Mouse (Mus musculus) lung, embryonic 14.5 days (tissue): Measurements from ENCODE around the gene Gm20388. TPM values are rescaled to one million over a fixed set of nuclear protein-coding genes. Genes with fewer than 3 reads are reported as not detected.
A peak's percentile ranks its signal among the peaks of the same experiment; 100 is the strongest.

Experiments
- ATAC-seq: fragments of 200-750 bp; cut with Nextera tagmentation; 2 replicates; pipeline ENCODE4 v1.8.0; 2017; ENCODE audit warnings: mild to moderate bottlenecking, moderate TSS enrichment, moderate library complexity; ENCODE audit not compliant: insufficient read depth
- DNase-seq: peaks from one replicate; pipeline ENCODE4 v3.0.0-alpha.2; 2015
- H3K27ac ChIP-seq: fragments of 300-500 bp; sonication (generic); 2 replicates; pipeline ENCODE4 v1.5.1; 2014; ENCODE audit warnings: low read depth, mild to moderate bottlenecking, moderate library complexity
- H3K27me3 ChIP-seq: fragments of 300-500 bp; sonication (generic); 2 replicates; pipeline ENCODE4 v1.6.1; 2014; ENCODE audit warnings: low read length, control low read depth; ENCODE audit not compliant: insufficient read depth
- H3K36me3 ChIP-seq: fragments of 300-500 bp; sonication (generic); 2 replicates; pipeline ENCODE4 v1.6.1; 2014; ENCODE audit warnings: control low read depth; ENCODE audit not compliant: insufficient read depth
- H3K4me1 ChIP-seq: fragments of 300-500 bp; sonication (generic); 2 replicates; pipeline ENCODE4 v1.6.1; 2014; ENCODE audit warnings: antibody characterized with exemption, control low read depth; ENCODE audit not compliant: insufficient read depth
- H3K4me2 ChIP-seq: fragments of 300-500 bp; sonication (generic); 2 replicates; pipeline ENCODE4 v1.6.1; 2014; ENCODE audit warnings: mild to moderate bottlenecking
- H3K4me3 ChIP-seq: fragments of 300-500 bp; sonication (generic); 2 replicates; pipeline ENCODE4 v1.5.1; 2014; ENCODE audit warnings: low read depth, low read length
- H3K9ac ChIP-seq: fragments of 300-500 bp; sonication (generic); 2 replicates; pipeline ENCODE4 v1.6.1; 2014
- H3K9me3 ChIP-seq: fragments of 300-500 bp; sonication (generic); 2 replicates; pipeline ENCODE4 v1.6.1; 2016; ENCODE audit warnings: low read depth, low read length, control low read depth
- CTCF ChIP-seq: IDR thresholded peaks from 2 replicates; pipeline ENCODE4 v1.5.1; 2016; ENCODE audit warnings: antibody characterized with exemption, low read depth
- WGBS: fragments of 180-500 bp; shearing (Covaris S2); extraction: QIAGEN DNeasy Blood & Tissue Kit; methylation state at CpG from one replicate; pipeline ENCODE4 v1.1.7; 2014; 5-methylcytosine and 5-hydroxymethylcytosine counted together
- polyA plus RNA-seq: library from polyadenylated mRNA; unstranded; fragments of >200 nt; fragmentation: Nextera tagmentation; extraction: Ambion mirVana; gene quantifications from 2 replicates; pipeline ENCODE4 v1.2.1, GENCODE M21; 2014

The Gm20388 gene
- polyA plus RNA-seq, 1 experiment from 2014 or later, result not detected

- TF ChIP-seq CTCF, result no peak
- WGBS, result 78% methylated on average over 9 of the region's 9 CpGs
- ATAC-seq (peak; percentile 15; the same call in 1 of the 2 replicates), DNase-seq (no peak)
- Histone ChIP-seq H3K27me3 (no peaks in the 10 kb centered on the region), H3K4me2 (no peak overlapping the region), H3K4me1 (no peaks in the 10 kb centered on the region), H3K9me3 (no peaks in the 10 kb centered on the region), H3K4me3 (no peak overlapping the region), H3K27ac (no peak overlapping the region), H3K9ac (no peak overlapping the region), H3K36me3 (no peaks in the 10 kb centered on the region)
These were observed 696.8 kb downstream of the Gm20388 start for GRCm38 (mm10) chr8:120607460-120607859.

DNA sequence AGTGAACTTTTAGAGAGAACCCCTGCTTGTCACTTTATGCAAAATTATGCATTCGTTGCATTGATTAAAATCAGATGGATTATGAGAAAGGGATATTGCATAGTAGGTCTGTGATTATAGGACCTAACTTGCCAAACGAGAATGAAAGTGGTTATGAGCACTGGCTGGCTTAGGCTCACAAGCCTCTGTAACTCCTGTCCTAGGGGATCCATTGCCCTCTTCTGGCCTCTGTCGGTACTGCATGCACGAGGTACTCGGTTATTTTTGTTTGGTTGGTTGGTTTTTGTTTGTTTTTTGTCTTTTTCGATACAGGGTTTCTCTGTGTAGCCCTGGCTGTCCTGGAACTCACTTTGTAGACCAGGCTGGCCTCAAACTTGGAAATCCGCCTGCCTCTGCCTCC is 697.2 kb downstream of the Gm20388 start:
- Histone ChIP-seq H3K4me2 (no peak overlapping the region), H3K27me3 (no peaks in the 10 kb centered on the region), H3K9ac (no peak overlapping the region), H3K9me3 (no peaks in the 10 kb centered on the region), H3K4me3 (no peak overlapping the region), H3K27ac (no peak overlapping the region), H3K36me3 (no peaks in the 10 kb centered on the region), H3K4me1 (no peaks in the 10 kb centered on the region)
- WGBS, result 12% methylated on average over 7 of the region's 7 CpGs
- peak; percentile 95 for TF ChIP-seq CTCF
- DNase-seq, result peak; percentile 89
- 0 out of 2 replicates have a peak, but pooled peaks have one; percentile 60 for ATAC-seq

GRCm38 (mm10) chr8:120610824-120611223 is 700.2 kb downstream of the Gm20388 start:
- TF ChIP-seq CTCF, result no peak
- no peak overlapping the region for H3K27ac ChIP-seq
- WGBS, result 82% methylated on average over 6 of the region's 6 CpGs
- no peaks in the 10 kb centered on the region for H3K4me1 ChIP-seq
- H3K4me3 ChIP-seq, result no peak overlapping the region
- ATAC-seq (no peak), DNase-seq (no peak)
- no peaks in the 10 kb centered on the region for H3K27me3 ChIP-seq
- H3K4me2 ChIP-seq, result no peak overlapping the region
- no peak overlapping the region for H3K9ac ChIP-seq
- no peaks in the 10 kb centered on the region for H3K9me3 ChIP-seq
- H3K36me3 ChIP-seq, result no peaks in the 10 kb centered on the region

DNA sequence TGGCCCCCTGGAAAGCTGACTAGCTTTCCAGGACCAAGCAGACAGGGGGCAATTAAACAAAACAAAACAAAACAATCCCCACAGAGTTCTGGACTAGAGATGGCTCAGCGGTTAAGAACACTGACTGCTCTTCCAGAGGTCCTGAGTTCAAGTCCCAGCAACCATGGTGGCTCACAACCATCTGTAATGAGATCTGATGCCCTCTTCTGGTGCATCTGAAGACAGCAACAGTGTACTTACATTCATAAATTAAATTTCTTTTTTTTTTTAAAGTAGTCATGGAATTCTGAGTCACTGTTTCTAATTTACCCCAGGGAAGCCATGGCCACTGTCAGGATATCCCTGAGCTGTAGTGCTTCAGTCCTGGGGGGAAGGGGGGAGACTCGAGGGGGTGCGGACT is 703.9 kb downstream of the Gm20388 start:
- 82% methylated on average over 3 of the region's 3 CpGs for WGBS
- TF ChIP-seq CTCF, result no peak
- Histone ChIP-seq H3K9me3 (no peaks in the 10 kb centered on the region), H3K4me2 (no peak overlapping the region), H3K9ac (no peak overlapping the region), H3K4me1 (no peaks in the 10 kb centered on the region), H3K4me3 (no peak overlapping the region), H3K27me3 (no peaks in the 10 kb centered on the region), H3K27ac (no peak overlapping the region), H3K36me3 (no peaks in the 10 kb centered on the region)
- DNase-seq (no peak), ATAC-seq (no peak)

- no peak for ATAC-seq
- Histone ChIP-seq H3K9me3 (no peaks in the 10 kb centered on the region), H3K9ac (no peak overlapping the region), H3K27me3 (no peaks in the 10 kb centered on the region), H3K36me3 (no peaks in the 10 kb centered on the region), H3K27ac (no peak overlapping the region), H3K4me3 (no peak overlapping the region), H3K4me1 (peaks cover 3% of the 10 kb centered on the region; the same call in 1 of the 2 replicates), H3K4me2 (no peak overlapping the region)
- TF ChIP-seq CTCF, result no peak
- no peak for DNase-seq
- 34% methylated on average over 7 of the region's 8 CpGs for WGBS
These were observed 706.3 kb downstream of the Gm20388 start for GRCm38 (mm10) chr8:120616663-120617626.

GRCm38 (mm10) chr8:120618110-120618509 is 707.5 kb downstream of the Gm20388 start:
- Histone ChIP-seq H3K4me1 (peaks cover 3% of the 10 kb centered on the region; the same call in 1 of the 2 replicates), H3K9ac (no peak overlapping the region), H3K4me3 (no peak overlapping the region), H3K4me2 (no peak overlapping the region), H3K27ac (no peak overlapping the region), H3K36me3 (no peaks in the 10 kb centered on the region), H3K9me3 (no peaks in the 10 kb centered on the region), H3K27me3 (no peaks in the 10 kb centered on the region)
- peak; percentile 45; the same call in 1 of the 2 replicates for ATAC-seq
- WGBS, result 2% methylated on average over 6 of the region's 6 CpGs
- TF ChIP-seq CTCF, result peak; percentile 91
- DNase-seq, result peak; percentile 89
